In genomic region chr9:124267929-124268328, GRCm38 (mm10) we compare ENCODE assay signal across 11 mouse cellular contexts. TPM values are rescaled to one million over a fixed set of nuclear protein-coding genes. Genes with fewer than 3 reads are reported as not detected.
DNase-seq lines count a peak whose midpoint lies in the region; ATAC-seq and TF ChIP-seq lines count a peak whose summit lies in the region.
"Had no signal": no experiment of that assay in that cellular context is flagged by ENCODE, and none has a peak within 500 bp of the region (broad histone marks: within the 10 kb centered on the region; RNA-seq: fewer than 3 reads in every experiment).

No protein-coding gene starts in this region.

- no peak for TF ChIP-seq CTCF in cerebellum, adult 2 months (IDR thresholded peaks at IDR 0.05; ENCODE audit: borderline replicate concordance, insufficient read depth, low read depth, low read length)

- TF ChIP-seq POLR2A in cerebellum, adult 2 months (IDR thresholded peaks at IDR 0.05; ENCODE audit: borderline replicate concordance, insufficient read depth, low read length), result no peak

- H3K4me2 ChIP-seq in lung, embryonic 15.5 days, result no peak overlapping the region
- H3K4me2 ChIP-seq in forebrain, embryonic 12.5 days, result no peak overlapping the region
- no peak overlapping the region for H3K4me2 ChIP-seq in stomach, embryonic 14.5 days (replicated peaks; ENCODE audit: low read depth, low read length)
- H3K4me2 ChIP-seq: limb, embryonic 15.5 days had no signal

- H3K9me3 ChIP-seq in lung, embryonic 15.5 days, result peaks cover 25% of the 10 kb centered on the region
- peaks cover 31% of the 10 kb centered on the region for H3K9me3 ChIP-seq in forebrain, embryonic 12.5 days
- peaks cover 28% of the 10 kb centered on the region for H3K9me3 ChIP-seq in stomach, embryonic 14.5 days (ENCODE audit: control insufficient read depth, low read depth, low read length)

- peak; percentile 70; the same call in 1 of the 2 replicates for ATAC-seq in lung, embryonic 15.5 days (ENCODE audit: borderline replicate concordance, extremely low read depth, low FRiP score, low TSS enrichment)
- peak; percentile 97 for ATAC-seq in forebrain, embryonic 12.5 days (ENCODE audit: low FRiP score)
- peak; percentile 74; the same call in 1 of the 2 replicates for ATAC-seq in stomach, embryonic 14.5 days (ENCODE audit: insufficient number of reproducible peaks, insufficient read depth, low FRiP score, low read depth)

- 24% methylated on average over 2 of the region's 2 CpGs for WGBS in lung, embryonic 15.5 days
- WGBS in forebrain, embryonic 12.5 days, result 9% methylated on average over 2 of the region's 2 CpGs
- 24% methylated on average over 2 of the region's 2 CpGs for WGBS in stomach, embryonic 14.5 days
- 9% methylated on average over 2 of the region's 2 CpGs for WGBS in cerebellum, adult 2 months

- DNase-seq in lung, postnatal 14 days, result no peak
- DNase-seq in kidney, postnatal 4 days, result peak; percentile 17 to 53
- no peak for DNase-seq in cerebellum, postnatal 10 days
- no peak for DNase-seq in spleen, postnatal 14 days (ENCODE audit: low spot score in 2 of 2)
- DNase-seq in cerebellum, adult 2 months, result no peak
- DNase-seq: adrenal gland, postnatal 36 days; heart, postnatal 14 days had no signal

- no peak overlapping the region for H3K4me3 ChIP-seq in lung, embryonic 15.5 days
- H3K4me3 ChIP-seq in forebrain, embryonic 12.5 days (replicated peaks), result no peak overlapping the region
- no peak overlapping the region for H3K4me3 ChIP-seq in stomach, embryonic 14.5 days (ENCODE audit: low read depth, low read length)
- no peak overlapping the region for H3K4me3 ChIP-seq in cerebellum, adult 2 months (replicated peaks; ENCODE audit: insufficient read depth, low read depth, low read length)
- H3K4me3 ChIP-seq: limb, embryonic 15.5 days had no signal

- no peak overlapping the region for H3K9ac ChIP-seq in lung, embryonic 15.5 days
- H3K9ac ChIP-seq in forebrain, embryonic 12.5 days, result no peak overlapping the region
- H3K9ac ChIP-seq in stomach, embryonic 14.5 days (replicated peaks; ENCODE audit: low read depth, low read length), result no peak overlapping the region
- H3K9ac ChIP-seq: limb, embryonic 15.5 days had no signal

- H3K27me3 ChIP-seq in lung, embryonic 15.5 days, result no peaks in the 10 kb centered on the region
- H3K27me3 ChIP-seq in forebrain, embryonic 12.5 days, result no peaks in the 10 kb centered on the region
- no peaks in the 10 kb centered on the region for H3K27me3 ChIP-seq in stomach, embryonic 14.5 days (ENCODE audit: control insufficient read depth, insufficient read depth, low read length)
- H3K27me3 ChIP-seq in cerebellum, adult 2 months (ENCODE audit: control insufficient read depth, insufficient read depth, low read length), result no peaks in the 10 kb centered on the region
- H3K27me3 ChIP-seq: limb, embryonic 15.5 days had no signal

- H3K36me3 ChIP-seq in lung, embryonic 15.5 days, result peaks cover 25% of the 10 kb centered on the region
- H3K36me3 ChIP-seq in forebrain, embryonic 12.5 days (replicated peaks), result peaks cover 30% of the 10 kb centered on the region
- peaks cover 22% of the 10 kb centered on the region for H3K36me3 ChIP-seq in stomach, embryonic 14.5 days (ENCODE audit: control insufficient read depth, insufficient read depth, low read length)

- H3K27ac ChIP-seq in lung, embryonic 15.5 days, result no peak overlapping the region
- no peak overlapping the region for H3K27ac ChIP-seq in forebrain, embryonic 12.5 days
- H3K27ac ChIP-seq in stomach, embryonic 14.5 days (ENCODE audit: low read length), result no peak overlapping the region
- no peak overlapping the region for H3K27ac ChIP-seq in cerebellum, adult 2 months (ENCODE audit: insufficient read depth, low read length)
- H3K27ac ChIP-seq: limb, embryonic 15.5 days had no signal

- H3K4me1 ChIP-seq in lung, embryonic 15.5 days, result no peaks in the 10 kb centered on the region
- H3K4me1 ChIP-seq in forebrain, embryonic 12.5 days, result peaks cover 8% of the 10 kb centered on the region
- no peaks in the 10 kb centered on the region for H3K4me1 ChIP-seq in stomach, embryonic 14.5 days (ENCODE audit: control insufficient read depth, insufficient read depth, low read length)
- no peaks in the 10 kb centered on the region for H3K4me1 ChIP-seq in cerebellum, adult 2 months (ENCODE audit: control insufficient read depth, insufficient read depth, low read length)
- H3K4me1 ChIP-seq: limb, embryonic 15.5 days had no signal

RNA-seq across cellular contexts. Expression of gene 2010315B03Rik, which starts 44.6 kb away (rescaled TPM):
- 9.5 and 12.1 TPM in 2 replicates for polyA plus RNA-seq in lung, embryonic 15.5 days (2015; fragmentation: Nextera tagmentation; extraction: Ambion mirVana)
- 8.1 and 9.2 TPM in 2 replicates for polyA plus RNA-seq in forebrain, embryonic 12.5 days (2016; fragmentation: Nextera tagmentation; extraction: Ambion mirVana)
- 11.0 and 12.0 TPM in 2 replicates for polyA plus RNA-seq in stomach, embryonic 14.5 days (2014; fragmentation: Nextera tagmentation; extraction: Ambion mirVana)
- polyA plus RNA-seq in cerebellum, adult 2 months (2012; rRNA removed), result 17.3 and 18.0 TPM in 2 replicates

Comparison
In these comparisons a context has a peak if more than half of its experiments do, and no peak if none do; other contexts are left out.
1. DNase-seq: peak in kidney, postnatal 4 days (2 of 2); none in lung, postnatal 14 days (single experiment), cerebellum, postnatal 10 days (0 of 2), spleen, postnatal 14 days (0 of 2) and cerebellum, adult 2 months (0 of 2).
2. Peak in every context shown above with its lines, with median percentiles within 50 percentile points of each other: ATAC-seq.